In the genomic region with DNA sequence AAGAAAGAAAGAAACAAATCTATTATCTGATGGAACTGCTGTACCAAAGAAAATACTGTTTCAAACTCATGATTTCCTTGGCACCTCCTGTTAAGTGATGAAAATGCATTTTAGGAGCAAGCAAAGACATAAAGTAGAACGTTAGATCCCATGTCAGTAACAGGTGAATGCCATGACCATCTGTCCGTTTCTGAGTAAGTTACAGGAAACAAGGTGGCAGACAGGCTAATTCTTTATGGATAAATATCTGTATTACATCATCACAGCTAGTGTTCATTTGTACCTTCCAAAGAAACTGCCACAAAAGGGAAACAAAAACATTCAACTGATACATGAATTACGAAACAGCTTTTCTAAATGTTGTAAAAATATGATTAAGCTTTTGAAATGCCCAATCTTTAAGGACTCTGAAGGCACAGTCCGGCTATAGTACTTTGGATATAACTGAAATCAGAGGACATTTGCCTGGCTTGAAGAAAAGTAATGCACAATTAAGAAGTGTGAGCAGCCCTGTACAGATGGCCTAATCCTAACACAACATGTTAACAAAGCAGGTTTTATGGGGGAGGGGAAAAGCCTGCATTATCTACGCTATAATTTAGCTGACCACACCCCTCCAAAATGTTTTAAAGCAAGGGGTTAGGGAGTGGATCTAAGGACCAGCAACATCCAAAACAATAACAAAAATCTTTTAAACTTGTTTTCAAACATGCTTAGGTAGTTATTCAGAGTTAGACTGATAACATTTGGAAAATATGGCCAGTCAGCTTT, we compare ENCODE assay signal across 11 mouse cellular contexts. TPM values are rescaled to one million over a fixed set of nuclear protein-coding genes. Genes with fewer than 3 reads are reported as not detected.
DNase-seq lines count a peak whose midpoint lies in the region; ATAC-seq and TF ChIP-seq lines count a peak whose summit lies in the region.
"Had no signal": no experiment of that assay in that cellular context is flagged by ENCODE, and none has a peak within 500 bp of the region (broad histone marks: within the 10 kb centered on the region; RNA-seq: fewer than 3 reads in every experiment).

No protein-coding gene starts in this region.

- DNase-seq in kidney, postnatal 14 days: no peak
- peak; percentile 42 for DNase-seq in embryo, embryonic 11 days
- no peak for DNase-seq in gastrocnemius, postnatal 36 days
- DNase-seq in layer of hippocampus, adult 9-11 months: no peak
- DNase-seq: kidney, adult 9 months; lung, adult 2 months had no signal

- TF ChIP-seq POLR2A in myocyte (IDR thresholded peaks at IDR 0.05; ENCODE audit: insufficient read length, low read depth): no peak

- intact Hi-C loops in gastrocnemius, postnatal 36 days (cut with DNase I): no loop called here

- ATAC-seq in kidney, embryonic 16.5 days (ENCODE audit: low FRiP score, low TSS enrichment): no peak
- no peak for ATAC-seq in hindbrain, embryonic 15.5 days (ENCODE audit: low FRiP score, low read depth)
- no peak for ATAC-seq in erythroblast, adult 5-6 weeks (replicated peaks; ENCODE audit: low FRiP score, poor library complexity, severe bottlenecking)

- no peak overlapping the region for H3ac ChIP-seq in myocyte (ENCODE audit: control insufficient read depth, insufficient read length)

- WGBS in kidney, embryonic 16.5 days: 48% methylated on average over 5 of the region's 5 CpGs
- 54% methylated on average over 5 of the region's 5 CpGs for WGBS in hindbrain, embryonic 15.5 days

- H3K4me3 ChIP-seq in kidney, embryonic 16.5 days (ENCODE audit: low read length): no peak overlapping the region
- peak overlapping the region; percentile 15; the same call in 1 of the 2 replicates for H3K4me3 ChIP-seq in hindbrain, embryonic 15.5 days
- H3K4me3 ChIP-seq in myocyte: no peak overlapping the region

- no peak overlapping the region for H3K9ac ChIP-seq in kidney, embryonic 16.5 days (replicated peaks; ENCODE audit: low read length)
- peak overlapping the region; percentile 13; the same call in 1 of the 2 replicates for H3K9ac ChIP-seq in hindbrain, embryonic 15.5 days

- peaks cover 15% of the 10 kb centered on the region; the same call in 1 of the 2 replicates for H3K4me1 ChIP-seq in kidney, embryonic 16.5 days (ENCODE audit: insufficient read depth, low read length)
- H3K4me1 ChIP-seq in hindbrain, embryonic 15.5 days (replicated peaks): peaks cover 28% of the 10 kb centered on the region

- H3K36me3 ChIP-seq in kidney, embryonic 16.5 days (ENCODE audit: insufficient read depth, low read length): 0 out of 2 replicates have a peak, but pooled peaks cover 8% of the 10 kb centered on the region
- no peaks in the 10 kb centered on the region for H3K36me3 ChIP-seq in hindbrain, embryonic 15.5 days
- H3K36me3 ChIP-seq in myocyte (ENCODE audit: control insufficient read depth, insufficient read depth): no peaks in the 10 kb centered on the region

- H3K27ac ChIP-seq in kidney, embryonic 16.5 days (ENCODE audit: low read length): no peak overlapping the region
- no peak overlapping the region for H3K27ac ChIP-seq in hindbrain, embryonic 15.5 days (replicated peaks)

- H3K9me3 ChIP-seq in kidney, embryonic 16.5 days (ENCODE audit: low read length): no peaks in the 10 kb centered on the region
- no peaks in the 10 kb centered on the region for H3K9me3 ChIP-seq in hindbrain, embryonic 15.5 days
- H3K9me3 ChIP-seq: G1E had no signal

- peaks cover 72% of the 10 kb centered on the region for H3K79me2 ChIP-seq in myocyte (ENCODE audit: control insufficient read depth, insufficient read depth)

- H3K27me3 ChIP-seq in kidney, embryonic 16.5 days (ENCODE audit: insufficient read depth, low read length): no peaks in the 10 kb centered on the region
- no peaks in the 10 kb centered on the region for H3K27me3 ChIP-seq in hindbrain, embryonic 15.5 days
- no peaks in the 10 kb centered on the region for H3K27me3 ChIP-seq in myocyte (ENCODE audit: control insufficient read depth, insufficient read depth, insufficient read length)

- 0 out of 2 replicates have a peak overlapping the region, but pooled peaks have one; percentile 5 for H3K4me2 ChIP-seq in kidney, embryonic 16.5 days (replicated peaks; ENCODE audit: low read depth, low read length)
- peak overlapping the region; percentile 70 for H3K4me2 ChIP-seq in hindbrain, embryonic 15.5 days
- H3K4me2 ChIP-seq in myocyte (ENCODE audit: low read depth): peak overlapping the region; percentile 92

TF ChIP-seq in myocyte, 11 proteins besides CTCF, POLR2A, EP300 and RAD21:
- TF ChIP-seq E2F4 (IDR thresholded peaks at IDR 0.05; ENCODE audit: insufficient read depth): no peak
- TF ChIP-seq REST (IDR thresholded peaks at IDR 0.05; ENCODE audit: insufficient read depth, insufficient read length): no peak
- no peak for TF ChIP-seq CEBPB (IDR thresholded peaks at IDR 0.05; ENCODE audit: insufficient read depth, poor library complexity, severe bottlenecking)
- no peak for TF ChIP-seq USF1 (IDR thresholded peaks at IDR 0.05; ENCODE audit: low read depth)
- no peak for TF ChIP-seq MAX (IDR thresholded peaks at IDR 0.05; ENCODE audit: low read depth)
- TF ChIP-seq MYOG (IDR thresholded peaks at IDR 0.05; ENCODE audit: control insufficient read depth in 1 of 3, insufficient read depth in 1 of 3, insufficient read length in 2 of 3, low read depth in 2 of 3): no peak
- no peak for TF ChIP-seq POLR2AphosphoS2 (IDR thresholded peaks at IDR 0.05; ENCODE audit: insufficient read length, low read depth)
- no peak for TF ChIP-seq SRF (IDR thresholded peaks at IDR 0.05; ENCODE audit: control insufficient read depth, insufficient read length, low read depth)
- no peak for TF ChIP-seq TCF12 (IDR thresholded peaks at IDR 0.05; ENCODE audit: insufficient read depth, poor library complexity, severe bottlenecking)

RNA-seq across cellular contexts. Expression of a gene that starts 2.2 kb away (rescaled TPM):
- 9.0 and 10.6 TPM in 2 replicates for polyA plus RNA-seq in kidney, embryonic 16.5 days (2015; fragmentation: Nextera tagmentation; extraction: Ambion mirVana)
- 6.8 TPM in 2 replicates for polyA plus RNA-seq in hindbrain, embryonic 15.5 days (2015; fragmentation: Nextera tagmentation; extraction: Ambion mirVana)
- polyA plus RNA-seq in myocyte (2012; fragmentation: generic; extraction: Trizol): 4.1 TPM
- total RNA-seq in gastrocnemius, postnatal 36 days (2021): 10 to 100 TPM; 50.3 to 58.0 TPM
- total RNA-seq in erythroblast, adult 5-6 weeks (2015; ENCODE audit: low replicate concordance): 4.2 and 9.6 TPM in 2 replicates
- 1.5 and 1.8 TPM in 2 replicates for total RNA-seq in erythroblast, adult 5-6 weeks (2017; ENCODE audit: low replicate concordance)

RNA-seq across cellular contexts. Expression of a gene that starts 35.3 kb away (rescaled TPM):
- polyA plus RNA-seq in kidney, embryonic 16.5 days (2015; fragmentation: Nextera tagmentation; extraction: Ambion mirVana): 2.5 and 2.7 TPM in 2 replicates
- polyA plus RNA-seq in hindbrain, embryonic 15.5 days (2015; fragmentation: Nextera tagmentation; extraction: Ambion mirVana): 0.64 and 0.69 TPM in 2 replicates
- polyA plus RNA-seq in myocyte (2012; fragmentation: generic; extraction: Trizol): 0.48 TPM
- under 1 TPM in 1 of 2 experiments, not detected in 1; 0.25 TPM for total RNA-seq in gastrocnemius, postnatal 36 days (2021)
- 0.84 TPM in 1 of 2 replicates, not detected in the other for total RNA-seq in erythroblast, adult 5-6 weeks (2015; ENCODE audit: low replicate concordance)
- total RNA-seq in erythroblast, adult 5-6 weeks (2017; ENCODE audit: low replicate concordance): not detected in 2 replicates
- polyA plus RNA-seq: G1E had no signal

RNA-seq across cellular contexts. Expression of a gene that starts 53.2 kb away (rescaled TPM):
- polyA plus RNA-seq in kidney, embryonic 16.5 days (2015; fragmentation: Nextera tagmentation; extraction: Ambion mirVana): 4.5 and 4.7 TPM in 2 replicates
- 4.5 and 7.9 TPM in 2 replicates for polyA plus RNA-seq in hindbrain, embryonic 15.5 days (2015; fragmentation: Nextera tagmentation; extraction: Ambion mirVana)
- polyA plus RNA-seq in myocyte (2012; fragmentation: generic; extraction: Trizol): 0.18 TPM
- 1 to 10 TPM; 2.9 to 4.6 TPM for total RNA-seq in gastrocnemius, postnatal 36 days (2021)
- total RNA-seq in erythroblast, adult 5-6 weeks (2015; ENCODE audit: low replicate concordance): 4.8 and 31.3 TPM in 2 replicates
- 5.7 and 14.6 TPM in 2 replicates for total RNA-seq in erythroblast, adult 5-6 weeks (2017; ENCODE audit: low replicate concordance)
- polyA plus RNA-seq: lung, adult 2 months had no signal

Comparison
In these comparisons a context has a peak if more than half of its experiments do, and no peak if none do; other contexts are left out.
1. H3K4me2 ChIP-seq: peak in every context shown above with its lines; median percentile 92 in myocyte; 70 in hindbrain, embryonic 15.5 days; 5 in kidney, embryonic 16.5 days.